Mouse (Mus musculus): ENCODE data around the gene Rapgef3.
A peak's percentile ranks its signal among the peaks of the same experiment; 100 is the strongest.

Gene Rapgef3

DNA sequence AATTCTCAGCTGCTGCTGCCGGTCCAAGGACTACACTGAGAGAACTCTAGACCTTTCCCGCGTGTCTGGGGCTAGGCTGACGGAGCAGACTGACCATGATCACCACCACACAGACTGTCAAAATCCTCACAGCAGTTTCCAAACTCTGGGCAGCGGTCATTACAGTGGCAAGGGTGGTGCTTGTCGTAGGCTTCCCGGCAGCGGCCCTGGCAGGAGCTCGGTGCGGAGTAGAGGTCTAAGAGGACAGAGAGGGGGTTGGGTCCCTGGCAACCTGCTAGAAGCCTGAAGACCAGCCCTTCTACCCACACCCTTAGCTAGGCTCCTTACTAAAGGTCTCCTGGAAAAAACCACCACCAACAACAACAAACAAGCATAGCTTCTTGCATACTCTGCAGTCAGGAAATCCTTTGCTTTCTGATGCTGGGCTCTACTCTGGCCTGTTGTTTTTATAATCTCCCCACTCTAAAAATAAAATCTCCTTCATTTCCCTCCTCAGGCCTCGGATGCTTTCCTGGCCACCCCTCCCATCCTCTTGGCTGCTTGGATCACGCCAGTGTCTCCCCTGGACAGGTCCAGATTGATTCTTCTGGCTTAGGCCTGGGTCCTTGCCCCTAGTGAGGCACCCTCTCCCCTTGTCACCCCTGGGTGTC is 47.6 kb downstream of the Rapgef3 start:
- peak in 1 of 2 experiments; percentile 50 for DNase-seq

- peak; percentile 48 to 50 for DNase-seq
Observed at GRCm38 (mm10) chr15:97719494-97719893, 48.3 kb downstream of the Rapgef3 start.

DNA sequence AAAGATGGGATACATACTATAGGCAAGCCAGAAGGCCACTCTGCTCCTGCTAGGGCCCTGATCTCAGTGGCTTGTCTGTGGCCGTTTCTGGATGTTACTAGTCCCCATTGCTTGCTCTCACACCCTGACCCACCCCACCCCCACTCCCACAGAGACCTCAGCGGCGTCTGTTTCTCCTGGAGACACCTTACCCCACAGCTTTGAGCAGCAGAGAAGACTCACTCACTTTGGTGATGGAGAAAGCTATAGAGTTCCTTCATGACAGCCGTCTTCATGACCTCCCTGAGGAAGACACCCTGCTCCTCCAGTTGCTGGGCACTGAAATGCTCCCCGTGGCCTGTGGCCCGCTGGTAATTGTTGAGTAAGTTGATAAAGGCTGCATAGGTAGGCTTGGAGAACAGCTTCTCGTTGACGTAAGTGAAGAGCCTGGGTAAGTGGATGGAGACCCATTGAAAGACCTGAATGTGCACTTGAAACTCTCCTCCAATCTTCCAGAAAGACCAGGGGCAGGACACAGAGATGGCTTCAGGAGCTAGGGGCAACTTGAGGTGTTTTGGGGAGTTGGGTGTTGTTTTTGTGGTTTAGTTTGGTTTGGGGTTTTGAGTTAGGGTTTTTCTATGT is 49.1 kb downstream of the Rapgef3 start:
- peak; percentile 47 to 50 for DNase-seq

GRCm38 (mm10) chr15:97717861-97718534 is 49.8 kb downstream of the Rapgef3 start:
- DNase-seq, result peak; percentile 78 to 81

GRCm38 (mm10) chr15:97716782-97717181 is 51.0 kb downstream of the Rapgef3 start:
- DNase-seq, result no peak

DNA sequence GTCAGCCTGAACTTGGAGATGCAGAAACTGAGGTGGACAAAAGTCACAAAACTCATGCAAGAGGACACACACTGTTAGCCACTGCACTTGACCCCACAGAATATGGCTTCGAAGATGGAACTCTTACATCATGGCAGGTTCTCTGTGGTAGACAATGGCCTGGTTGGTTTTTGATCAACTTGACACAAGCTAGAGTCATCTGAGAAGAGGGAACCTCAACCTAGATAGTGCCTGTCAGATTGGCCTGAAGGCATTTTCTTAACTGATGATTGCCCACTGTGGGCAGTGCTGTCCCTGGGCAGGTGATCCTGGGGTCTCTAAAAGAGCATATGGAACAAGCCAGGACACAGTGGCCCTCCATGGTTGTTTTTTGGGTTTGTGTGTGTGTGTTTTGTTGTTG is 52.0 kb downstream of the Rapgef3 start:
- no peak for DNase-seq

- DNase-seq, result no peak
Observed at GRCm38 (mm10) chr15:97715083-97715482, 52.7 kb downstream of the Rapgef3 start.

DNA sequence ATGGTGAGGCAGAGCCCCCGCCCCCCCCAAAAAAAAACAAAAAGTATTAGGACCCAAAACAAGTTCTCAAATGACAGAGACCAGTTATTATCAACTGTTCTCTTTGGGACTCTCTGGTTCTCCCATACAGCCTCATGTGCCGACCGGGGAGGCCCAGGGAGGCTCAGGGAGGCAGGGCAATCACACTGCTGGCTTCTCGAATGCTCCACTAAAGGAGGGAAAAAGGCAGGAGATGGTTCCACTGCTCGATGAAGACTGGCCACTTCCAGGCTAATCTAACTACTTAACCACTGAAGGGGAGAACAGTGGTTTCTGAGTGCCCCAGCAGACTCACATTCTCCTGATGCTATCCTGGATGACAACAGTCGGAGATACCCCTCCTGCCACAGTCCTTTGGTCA is 55.2 kb downstream of the Rapgef3 start:
- DNase-seq, result no peak

DNA sequence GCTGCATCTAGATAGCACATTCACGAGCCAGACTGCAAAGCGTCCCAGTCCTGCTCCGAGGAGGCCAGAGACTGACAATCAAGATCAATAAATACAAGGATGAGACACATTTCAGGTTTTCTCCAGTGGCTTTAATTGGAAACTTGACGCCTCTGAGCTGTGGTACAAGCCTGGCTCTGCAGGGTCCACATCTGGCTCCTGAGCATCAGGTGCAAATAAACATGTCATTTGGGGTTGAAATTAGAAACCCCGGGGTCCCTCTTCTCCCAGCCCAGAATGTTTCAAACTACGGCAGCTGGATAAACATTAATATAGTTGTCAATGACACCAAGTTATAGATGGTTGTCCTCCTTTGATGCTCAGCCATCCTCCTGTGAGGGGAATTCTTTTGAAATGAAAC is 56.9 kb downstream of the Rapgef3 start:
- no peak for DNase-seq

- peak; percentile 85 to 86 for DNase-seq
Observed at GRCm38 (mm10) chr15:97705211-97706050, 62.3 kb downstream of the Rapgef3 start, which contains the start of gene Rpap3. Gene Rpap3 (minus strand): TSS chr15:97705825.

- DNase-seq, result no peak
Observed at GRCm38 (mm10) chr15:97696616-97697015, 71.2 kb downstream of the Rapgef3 start.

Measured in thymus, postnatal 36 days (tissue).